Mouse (Mus musculus): ENCODE data around the gene Ccdc188.
"Not testable (repeated sequence)": the region's sequence is repeated elsewhere in the genome, so short reads cannot be mapped to it uniquely, and the experiment has no call there.

The Ccdc188 gene

DNA sequence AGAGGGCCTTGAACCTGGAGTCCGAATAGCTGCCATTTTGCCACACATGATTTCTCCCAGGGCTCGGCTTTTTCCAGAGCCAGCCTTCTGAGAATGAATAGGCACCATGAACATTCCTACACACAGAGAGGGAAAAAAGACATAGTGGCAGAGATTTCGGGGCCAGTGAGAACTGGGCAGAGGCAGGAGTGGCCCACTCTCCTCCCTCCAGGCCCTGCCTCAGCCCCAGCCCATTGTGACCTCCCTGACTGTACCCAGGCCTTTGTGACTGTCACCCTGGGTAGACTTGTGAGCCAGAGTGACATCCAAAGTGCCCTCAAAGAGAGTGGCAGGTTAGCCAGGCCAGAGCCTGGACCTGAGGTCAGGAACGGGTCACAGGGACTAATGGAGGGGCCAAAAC, at the start of gene Ccdc188:
Gene Ccdc188 (plus strand): TSS at position 301 of the 400 bp plus-strand sequence.
- DNase-seq (ENCODE audit: low read depth) = no peak

DNA sequence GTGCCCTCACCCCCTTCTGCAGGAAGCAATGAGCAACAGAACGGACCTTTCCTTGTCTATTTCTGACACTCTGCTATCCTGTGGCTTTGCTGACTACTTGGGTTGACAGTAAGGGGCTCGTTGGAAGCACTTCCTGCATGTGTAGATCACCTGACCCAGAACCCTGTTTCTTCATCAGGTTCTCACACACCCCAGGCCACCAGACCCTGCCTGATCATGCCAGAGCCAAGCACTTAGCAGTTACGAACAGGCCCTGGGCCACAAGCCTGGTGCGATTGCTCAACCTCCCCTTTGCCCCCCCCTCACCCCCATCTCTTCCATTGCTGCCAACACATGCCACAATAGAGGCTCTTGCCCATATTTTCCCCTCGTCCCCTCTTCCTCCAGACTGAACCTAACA, 48.5 kb upstream of the Ccdc188 start:
- DNase-seq (ENCODE audit: low read depth) = no peak

DNA sequence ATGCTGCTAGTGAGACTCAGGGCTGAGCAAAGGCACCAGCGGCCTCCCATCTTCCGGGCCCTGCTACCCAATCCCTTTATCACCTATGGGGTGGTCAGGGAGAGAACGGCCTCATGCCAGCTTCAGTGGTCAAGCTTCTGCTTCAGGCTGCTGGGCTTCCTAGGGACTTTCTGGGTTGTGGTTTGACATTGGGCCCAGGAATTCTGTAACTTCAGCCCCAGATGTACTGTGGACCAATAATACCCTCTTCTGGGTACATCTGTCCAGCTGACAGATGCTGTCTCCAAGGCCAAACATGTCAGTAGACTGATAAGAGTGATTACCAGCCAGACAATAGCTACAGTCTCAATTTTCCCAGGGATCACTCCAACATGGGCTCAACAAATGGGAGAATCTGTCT, 47.9 kb upstream of the Ccdc188 start:
- DNase-seq (ENCODE audit: low read depth) = no peak

DNA sequence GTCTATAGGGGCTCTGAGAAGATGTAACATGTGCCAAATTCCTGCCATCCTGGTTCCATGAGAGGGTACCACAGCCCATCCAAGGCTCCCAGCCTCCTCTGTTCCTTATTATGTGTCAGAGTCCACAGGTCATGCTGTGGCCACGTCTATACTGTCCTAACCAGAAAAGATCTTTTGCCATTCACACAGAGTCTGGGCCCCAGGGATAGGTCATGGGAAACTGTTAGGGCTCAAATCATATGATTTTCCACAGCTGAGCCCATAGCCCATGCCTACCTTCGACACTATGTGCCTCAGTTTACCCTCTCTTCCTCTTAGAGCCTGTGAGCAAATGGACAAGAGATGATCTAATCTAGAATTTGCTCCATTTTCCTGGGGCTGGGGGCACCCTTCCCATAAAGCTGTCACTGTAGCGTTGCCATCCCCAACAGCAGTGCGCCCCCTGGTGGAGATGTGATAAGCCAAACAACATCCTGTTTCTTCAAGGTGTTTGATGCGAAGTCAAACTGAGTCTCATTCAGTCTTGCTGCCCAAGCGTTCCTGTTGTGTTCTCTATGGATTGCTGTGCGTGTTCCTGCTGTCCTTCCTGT, 45.3 kb upstream of the Ccdc188 start:
- peak; percentile 73 for DNase-seq (ENCODE audit: low read depth)

DNA sequence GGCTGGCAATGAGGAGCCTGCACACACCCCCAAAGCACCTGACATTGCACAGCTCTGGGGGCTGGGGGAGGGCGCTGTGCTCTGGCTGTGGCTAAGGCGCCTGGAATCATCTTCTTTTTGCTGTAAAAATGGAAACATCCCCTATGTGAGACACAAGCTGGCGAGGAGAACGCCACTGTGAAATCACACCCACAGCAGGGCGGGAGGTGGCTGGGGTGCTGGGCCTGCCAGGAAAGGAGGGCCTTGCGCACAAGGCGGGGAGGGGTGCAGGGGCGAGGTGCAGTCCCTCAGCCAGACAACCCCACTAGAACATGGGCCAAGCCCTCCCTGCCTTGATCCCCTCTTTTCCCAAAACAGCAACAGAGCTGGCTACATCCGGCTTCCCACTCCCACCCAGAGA, 44.4 kb upstream of the Ccdc188 start:
- no peak for DNase-seq (ENCODE audit: low read depth)

DNA sequence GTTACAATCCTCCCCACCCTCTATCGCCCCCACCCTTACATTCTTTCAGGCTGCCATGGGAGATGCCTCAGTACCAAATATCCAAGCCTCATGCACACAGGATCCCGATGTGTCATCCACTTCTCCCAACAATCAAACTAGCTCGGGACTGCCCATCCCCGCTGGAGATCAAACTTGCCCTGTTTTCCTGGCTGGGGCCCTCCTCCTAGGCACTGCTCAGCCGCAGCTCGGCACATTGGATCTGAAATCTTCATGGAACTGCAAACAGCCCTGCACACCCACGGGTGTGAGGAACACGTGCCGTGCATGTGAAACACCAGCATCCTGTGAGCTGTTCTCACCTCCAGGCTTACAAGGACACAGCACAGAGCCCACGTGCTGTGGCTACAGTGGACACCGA, 43.9 kb upstream of the Ccdc188 start:
- no peak for DNase-seq (ENCODE audit: low read depth)

DNA sequence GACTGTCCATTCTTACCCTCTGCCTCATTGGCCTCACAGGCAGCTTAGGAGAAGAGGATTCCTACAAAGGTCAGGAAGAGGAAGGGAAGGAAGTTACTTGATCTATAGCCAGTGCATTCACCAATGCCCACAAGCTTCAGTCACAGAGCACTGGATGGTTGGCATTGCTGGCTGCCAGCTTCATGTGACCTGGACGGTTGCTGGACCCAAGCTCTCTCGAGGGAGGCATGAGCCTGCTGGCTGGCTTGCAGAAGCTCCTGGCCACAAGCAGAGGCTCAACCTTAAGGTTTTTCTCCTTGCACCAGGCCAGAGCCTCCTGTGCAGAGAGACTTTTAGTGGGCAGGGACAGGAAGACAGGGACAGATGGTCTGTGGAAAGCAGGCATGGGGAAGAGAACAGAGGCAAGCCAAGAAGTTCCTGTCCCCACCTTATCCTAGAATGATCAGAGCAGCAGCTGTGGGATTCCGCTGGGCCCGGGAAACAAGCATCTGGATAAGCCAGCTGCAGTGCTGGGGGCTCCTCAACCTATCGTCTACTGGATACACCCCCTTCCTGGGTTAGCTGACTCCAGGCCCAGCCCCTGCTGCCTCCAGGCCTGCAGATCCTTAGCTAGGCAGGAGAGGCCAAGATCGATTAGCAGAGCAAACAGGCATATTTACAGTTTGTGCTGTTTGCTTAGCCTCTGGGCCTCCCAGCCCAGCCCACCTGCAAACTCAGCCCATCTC, 41.7 kb upstream of the Ccdc188 start:
- DNase-seq (ENCODE audit: low read depth) = no peak

DNA sequence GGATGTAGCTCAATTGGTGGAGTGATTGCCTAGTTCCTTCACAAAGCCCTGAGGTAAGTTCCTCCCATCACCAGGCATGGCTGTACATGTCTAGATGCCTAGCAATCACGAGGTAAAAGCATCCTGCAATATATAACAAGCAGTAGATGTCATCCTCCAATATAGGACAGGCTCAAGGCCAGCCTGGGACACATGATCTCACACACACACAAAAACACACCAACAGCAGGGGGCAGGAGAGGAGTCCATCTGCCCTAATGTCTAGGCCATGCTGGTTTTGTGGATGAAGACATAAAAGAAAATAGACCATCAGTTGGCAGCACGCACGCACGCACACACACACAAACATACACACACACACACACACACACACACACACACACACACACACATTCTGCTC, 40.9 kb upstream of the Ccdc188 start:
- DNase-seq (ENCODE audit: low read depth) = no peak

DNA sequence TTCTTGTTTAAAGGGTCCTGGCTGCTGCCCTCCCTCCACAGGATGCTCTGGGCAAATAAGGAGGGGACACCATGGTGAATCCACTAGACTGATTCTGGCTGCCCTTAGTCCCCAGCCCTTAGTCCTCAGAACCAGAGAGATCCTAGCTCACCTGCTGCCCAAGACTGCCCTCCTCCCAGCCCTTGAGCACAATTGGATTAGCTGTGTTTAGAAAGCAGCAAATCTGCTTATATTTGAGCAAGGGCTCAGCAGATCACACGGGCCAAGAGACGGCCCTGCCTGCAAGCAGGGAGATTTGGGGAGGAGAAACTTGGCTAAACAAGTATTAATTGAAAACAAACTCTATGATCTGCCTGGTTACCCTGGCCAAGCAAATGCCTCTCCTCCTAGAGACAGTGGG, 38.1 kb upstream of the Ccdc188 start:
- no peak for DNase-seq (ENCODE audit: low read depth)

DNA sequence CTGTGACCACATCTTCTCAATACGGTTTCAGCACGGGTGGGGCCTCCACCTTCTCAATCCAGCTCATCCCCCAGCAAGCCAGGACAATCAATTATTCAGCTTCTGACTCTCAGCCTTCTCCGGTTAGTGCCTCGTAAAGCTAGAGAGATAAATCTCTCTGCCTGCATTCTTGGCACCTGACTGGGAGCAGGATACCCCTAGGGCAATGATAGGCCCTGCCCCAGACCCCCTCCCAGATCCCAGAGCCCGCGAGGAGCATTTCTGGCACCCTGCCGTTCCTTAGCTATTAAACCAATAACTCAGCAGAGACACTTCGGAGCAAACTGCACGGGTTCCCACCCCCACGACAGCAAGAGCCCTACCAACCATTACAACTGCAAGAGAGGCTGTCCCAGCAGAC, 36.3 kb upstream of the Ccdc188 start:
- DNase-seq (ENCODE audit: low read depth) = no peak

DNA sequence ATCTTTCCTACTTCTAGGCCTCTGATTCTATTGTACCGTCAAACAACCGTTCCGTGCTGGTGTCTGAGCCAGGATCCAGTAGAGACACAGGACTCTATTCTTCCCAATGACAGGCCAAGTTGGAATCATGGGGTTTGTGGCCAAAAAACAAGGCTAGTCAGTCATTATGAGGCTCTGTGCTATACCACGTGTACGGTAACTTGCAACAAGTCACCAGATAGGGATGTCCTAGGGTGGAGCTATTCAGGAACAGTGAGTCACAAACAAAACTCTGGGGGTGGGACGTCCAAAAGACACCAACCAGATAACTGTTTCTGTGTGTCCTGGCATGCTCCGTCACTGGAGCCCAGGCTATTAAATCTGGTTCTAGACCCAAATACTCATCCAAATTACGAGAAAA, 34.9 kb upstream of the Ccdc188 start:
- DNase-seq (ENCODE audit: low read depth) = no peak

DNA sequence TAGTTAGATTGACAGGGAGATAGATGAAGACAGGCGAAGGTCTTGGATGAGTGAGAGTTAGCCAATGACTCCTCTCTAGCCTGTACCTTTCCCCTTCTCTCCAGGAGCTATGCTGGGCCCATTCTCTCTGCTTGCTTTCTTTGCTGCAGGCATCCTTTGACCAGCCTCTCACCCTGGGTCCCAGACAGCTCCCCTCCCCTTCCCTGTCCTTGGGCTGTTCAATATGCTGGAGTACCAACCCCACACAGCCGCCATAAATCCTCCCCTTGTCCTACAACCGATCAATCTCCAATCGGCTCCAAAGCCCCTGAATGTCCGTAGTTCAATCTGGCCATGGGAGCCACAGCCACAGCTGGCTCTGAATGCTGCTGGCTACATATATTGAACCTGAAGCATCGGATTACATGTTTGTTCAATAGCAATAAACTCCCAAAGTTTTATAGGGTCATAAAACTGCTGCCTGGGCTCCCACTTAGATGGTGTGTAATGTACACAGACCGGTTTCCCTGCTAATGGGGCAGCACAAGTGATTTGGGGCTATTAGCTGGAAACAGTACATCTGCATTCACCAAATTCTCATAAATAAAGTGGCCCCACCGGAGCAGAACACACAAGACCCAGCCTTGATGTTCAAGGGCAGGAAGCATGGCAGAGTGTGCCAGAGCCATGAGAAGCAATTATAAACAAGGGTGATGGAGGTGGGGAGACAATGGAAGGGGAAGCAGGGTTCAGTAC, 31.8 kb upstream of the Ccdc188 start:
- DNase-seq (ENCODE audit: low read depth) = no peak

DNA sequence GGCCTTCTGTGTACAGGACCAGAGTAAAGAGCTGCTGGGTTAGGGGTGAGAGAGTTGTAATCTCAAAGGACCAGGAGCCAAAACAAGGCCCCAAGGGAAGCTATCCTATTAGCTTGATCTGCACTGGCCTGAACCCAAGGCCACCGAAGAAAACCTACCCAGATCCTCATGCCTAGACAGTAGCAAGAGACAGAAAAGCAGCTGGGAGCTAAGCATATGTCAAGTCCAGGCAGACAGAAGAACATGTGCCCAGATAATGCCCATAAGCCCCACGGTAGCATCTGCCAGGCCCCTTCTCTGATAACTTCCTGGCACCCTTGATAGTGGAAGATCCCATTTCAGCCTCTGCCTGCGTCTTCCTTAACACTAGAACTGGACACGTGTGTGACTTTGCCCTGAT, 30.9 kb upstream of the Ccdc188 start:
- no peak for DNase-seq (ENCODE audit: low read depth)

DNA sequence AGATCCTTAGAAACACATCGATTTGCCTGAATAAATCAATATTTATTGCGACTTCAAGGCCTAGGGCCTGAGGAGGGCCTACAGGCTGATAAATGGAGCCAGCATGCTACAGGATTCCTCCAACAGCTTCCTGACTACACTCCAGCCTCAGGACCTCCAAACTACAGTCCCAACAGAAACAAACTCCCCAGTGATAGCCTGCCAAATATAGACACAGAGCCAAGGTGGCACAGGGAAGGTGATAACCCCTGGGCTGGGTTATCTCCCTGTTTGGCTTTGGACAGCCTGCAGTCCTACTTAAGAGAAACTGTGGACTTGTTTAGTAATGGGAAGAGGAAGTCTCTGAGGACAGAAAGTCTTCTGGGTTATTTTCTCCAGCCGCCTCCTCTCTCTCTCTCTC, 30.5 kb upstream of the Ccdc188 start:
- DNase-seq (ENCODE audit: low read depth) = no peak

DNA sequence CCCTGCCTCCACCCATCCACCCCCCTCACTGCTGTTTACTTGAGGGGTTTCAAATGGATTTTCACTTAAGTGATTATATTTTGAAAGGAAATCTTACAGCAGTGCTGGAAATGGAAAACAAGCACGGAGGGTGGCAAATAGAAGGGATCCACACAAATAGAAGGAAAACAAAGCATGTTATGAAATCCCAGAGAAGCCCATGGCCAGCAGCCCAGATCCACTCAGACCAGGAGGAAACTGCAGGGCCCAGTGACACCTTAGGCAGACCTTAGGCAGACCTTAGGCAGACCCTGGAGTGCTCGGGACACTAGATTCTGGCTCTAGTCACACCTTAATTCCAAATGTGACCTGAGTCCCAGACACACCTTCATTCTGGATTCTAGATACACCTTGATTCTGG, 26.7 kb upstream of the Ccdc188 start:
- no peak for DNase-seq (ENCODE audit: low read depth)

DNA sequence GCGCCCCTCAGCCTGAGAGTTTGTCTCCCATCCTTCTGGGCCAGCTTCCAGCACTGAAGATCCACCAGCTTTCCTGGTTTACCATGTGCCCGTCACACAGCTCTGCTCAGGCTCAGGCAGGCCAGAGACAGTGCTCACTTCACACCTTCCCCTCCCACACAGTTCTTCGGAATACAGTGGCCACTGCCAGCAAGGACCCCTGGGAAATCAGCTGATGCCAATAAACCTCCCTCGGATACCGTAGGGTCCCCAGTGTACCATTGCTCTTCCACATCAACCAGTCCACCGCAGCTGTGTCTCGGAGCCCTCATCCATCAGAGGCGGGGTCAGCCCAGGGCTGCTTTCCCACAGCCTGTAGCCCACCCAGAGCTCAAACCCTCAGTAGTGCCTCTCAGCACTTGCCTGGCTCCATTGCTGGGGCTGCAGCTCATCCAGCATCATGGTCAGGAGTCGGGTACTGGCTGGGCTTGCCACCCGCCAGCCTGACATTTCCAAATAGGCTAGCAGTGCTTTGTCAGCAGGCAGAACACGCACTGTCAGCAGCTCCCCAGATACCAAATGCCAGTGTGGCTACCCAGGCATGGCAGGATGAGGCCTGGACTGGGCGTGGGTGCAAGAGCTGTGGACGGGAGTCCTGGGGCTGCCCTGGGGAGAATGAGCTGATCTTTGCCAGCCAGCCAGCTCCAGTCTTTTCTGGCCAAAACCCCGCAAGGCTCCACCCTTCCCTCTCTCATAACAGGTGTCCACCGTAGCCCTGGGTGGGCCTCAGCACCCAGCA, 23.3 kb upstream of the Ccdc188 start:
- DNase-seq (ENCODE audit: low read depth) = no peak

DNA sequence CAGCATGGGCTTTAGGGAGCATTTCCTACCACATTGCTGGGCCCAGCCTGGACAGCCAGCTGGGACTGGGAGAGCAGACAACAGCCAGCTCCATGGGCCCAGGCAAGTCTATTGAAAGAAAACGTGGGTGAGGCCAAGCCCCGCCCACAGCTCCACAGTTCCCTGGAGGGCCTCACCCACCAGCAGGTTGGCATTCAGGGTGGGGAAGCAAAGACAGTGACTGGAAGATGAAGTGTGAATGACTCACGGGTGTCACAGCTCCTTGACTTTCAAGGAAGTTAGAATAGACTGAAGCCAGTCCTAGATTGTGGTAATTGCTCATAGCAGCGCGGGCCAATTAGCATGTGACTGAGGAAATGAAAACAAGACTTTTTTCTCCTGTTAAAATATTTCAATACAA, 22.6 kb upstream of the Ccdc188 start:
- DNase-seq (ENCODE audit: low read depth) = no peak

DNA sequence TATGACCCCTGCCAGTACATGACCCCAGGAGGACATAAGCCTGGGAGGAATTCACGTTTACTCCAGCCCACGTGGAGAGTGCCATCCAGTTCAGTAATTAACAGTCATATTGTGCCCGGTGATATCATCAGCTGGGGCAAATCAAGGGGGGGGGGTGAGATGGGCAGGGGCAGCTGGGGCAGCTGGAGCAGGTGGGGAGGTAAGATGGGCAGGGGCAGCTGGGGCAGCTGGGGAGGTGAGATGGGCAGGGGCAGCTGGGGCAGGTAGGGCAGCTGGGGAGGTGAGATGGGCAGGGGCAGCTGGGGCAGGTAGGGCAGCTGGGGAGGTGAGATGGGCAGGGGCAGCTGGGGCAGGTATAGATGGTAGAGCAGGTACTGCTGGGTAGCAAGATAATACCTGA, 22.1 kb upstream of the Ccdc188 start:
- not testable (repeated sequence) for DNase-seq (ENCODE audit: low read depth)

DNA sequence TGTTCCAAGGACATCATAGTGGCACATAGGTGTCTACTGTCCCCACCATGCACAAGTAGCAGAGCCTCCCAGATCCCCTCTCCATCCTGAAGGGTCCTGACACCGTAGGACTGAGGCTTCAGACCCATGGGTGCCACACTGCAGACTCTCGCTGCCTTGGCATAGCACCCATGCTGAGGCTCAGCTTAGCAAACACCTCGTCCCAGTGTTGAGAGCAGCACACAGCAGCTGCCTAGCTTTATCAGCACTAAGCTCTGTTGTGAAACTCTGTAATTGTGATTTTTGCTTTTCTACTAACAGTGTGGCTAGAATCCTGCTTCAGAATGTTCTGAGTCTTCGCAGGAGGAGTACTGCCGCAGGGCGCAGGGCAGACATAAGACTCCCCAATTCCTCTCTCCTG, 19.8 kb upstream of the Ccdc188 start:
- DNase-seq (ENCODE audit: low read depth) = no peak

DNA sequence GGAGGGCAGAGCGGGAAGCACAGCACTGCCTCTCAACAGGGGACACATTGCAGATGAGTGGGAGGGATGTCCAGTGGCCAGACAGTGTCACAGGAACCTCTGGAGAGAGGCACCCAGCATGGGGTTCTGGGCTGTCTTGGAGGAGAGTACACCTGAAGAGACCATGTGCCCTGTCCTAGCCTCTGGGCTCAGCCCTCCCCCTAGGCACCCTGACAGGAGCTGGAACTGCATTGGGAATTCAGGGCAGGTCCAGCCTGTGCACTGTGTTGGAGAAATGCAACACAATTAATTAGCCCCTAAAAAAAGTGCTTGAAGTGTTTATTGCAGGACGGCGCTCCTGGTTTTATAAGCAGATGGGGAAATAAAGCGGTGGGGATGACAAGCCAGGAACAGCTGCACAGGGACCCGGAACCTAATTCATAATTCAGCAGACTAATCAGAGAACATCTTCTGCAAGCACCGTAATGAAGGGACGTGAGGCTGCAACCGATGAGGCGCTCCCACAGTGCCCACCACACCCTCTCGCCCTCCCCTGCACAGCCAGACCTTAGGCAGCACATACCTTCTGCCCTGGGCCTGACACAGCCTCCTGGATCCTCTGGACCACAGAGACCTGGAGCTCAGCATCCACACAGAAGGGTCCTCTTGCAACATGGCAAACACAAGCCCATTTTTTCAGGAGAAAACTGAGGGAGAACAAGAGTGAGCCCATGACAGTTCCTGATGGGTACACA, 19.1 kb upstream of the Ccdc188 start:
- no peak for DNase-seq (ENCODE audit: low read depth)

DNA sequence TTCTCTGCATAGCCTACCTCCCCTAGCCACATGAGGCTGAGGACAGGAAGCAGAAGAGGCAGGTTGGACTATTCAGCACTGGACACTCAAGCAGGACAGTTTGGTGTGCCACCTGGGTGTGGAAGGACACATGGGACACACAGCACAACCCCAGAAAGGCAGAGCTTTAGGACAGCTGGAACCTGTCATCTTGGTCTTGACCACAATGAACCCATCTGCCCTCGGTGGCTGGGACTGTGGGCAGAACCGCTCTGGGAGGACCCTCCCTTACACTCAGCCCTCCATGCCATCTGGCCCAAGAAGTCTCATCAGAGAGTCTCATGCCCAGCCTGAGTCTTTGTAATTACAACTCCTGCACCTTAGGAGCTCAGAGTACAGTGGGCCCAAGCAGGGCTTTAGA, 17.6 kb upstream of the Ccdc188 start:
- no peak for DNase-seq (ENCODE audit: low read depth)

DNA sequence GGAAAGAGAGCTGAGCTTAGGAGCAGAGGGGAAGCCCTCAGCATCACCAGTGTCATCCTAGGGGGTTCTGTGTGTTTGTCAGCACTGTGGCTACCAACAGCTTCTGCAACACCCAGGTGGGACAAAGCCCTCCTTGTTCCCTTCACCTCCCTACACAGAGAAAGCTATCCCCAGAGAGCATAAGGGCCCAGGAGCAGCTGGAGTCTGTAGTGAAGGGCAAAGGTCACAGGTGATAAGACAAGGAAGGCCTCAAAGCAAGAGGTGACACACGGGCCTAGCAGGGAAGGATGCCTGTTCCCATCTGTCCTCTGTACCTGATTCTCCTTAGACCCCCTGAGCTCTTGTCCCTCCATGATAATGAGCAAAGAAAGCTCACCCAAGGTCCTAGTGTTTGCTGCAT, 16.1 kb upstream of the Ccdc188 start:
- DNase-seq (ENCODE audit: low read depth) = no peak
